Mouse (Mus musculus): ENCODE data around the gene Sh3rf3.

The Sh3rf3 gene

DNA sequence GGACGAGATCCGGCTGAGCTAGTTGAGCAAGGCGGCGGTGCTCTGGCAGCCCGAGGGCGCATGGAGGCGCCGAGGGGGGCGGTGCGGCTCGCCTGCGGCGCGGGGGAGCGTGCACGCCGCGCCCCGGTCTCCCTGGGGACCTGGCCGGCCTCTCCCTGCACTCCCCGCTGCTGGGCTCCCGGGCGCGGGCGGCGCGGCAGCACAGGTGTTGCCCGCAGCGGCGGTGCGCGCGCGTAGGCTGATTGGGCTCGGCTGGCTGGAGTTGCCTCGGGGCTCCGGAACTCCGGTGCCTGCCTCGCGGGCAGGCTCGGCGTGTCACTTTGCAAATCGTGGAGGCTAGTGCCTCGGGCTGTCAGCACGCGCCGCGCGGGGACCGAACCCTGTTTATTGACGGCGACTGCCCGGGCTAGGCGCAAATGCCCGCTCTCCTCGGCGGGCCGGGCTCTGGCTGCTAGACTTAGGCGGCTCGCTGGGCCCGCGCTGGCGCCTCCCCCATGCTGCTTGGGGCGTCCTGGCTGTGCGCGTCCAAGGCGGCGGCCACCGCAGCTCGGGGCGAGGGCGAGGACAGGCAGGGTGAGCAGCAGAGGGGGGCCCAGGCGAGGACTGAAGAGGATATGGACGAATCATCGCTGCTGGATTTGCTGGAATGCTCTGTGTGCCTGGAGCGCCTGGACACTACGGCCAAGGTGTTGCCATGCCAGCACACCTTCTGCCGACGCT lies at the start of gene Sh3rf3:
TSS of gene Sh3rf3 (plus strand) at position 279 of the 720 bp plus-strand sequence.
- DNase-seq (ENCODE audit: extremely low read depth, insufficient read length, low spot score): peak; percentile 78

DNA sequence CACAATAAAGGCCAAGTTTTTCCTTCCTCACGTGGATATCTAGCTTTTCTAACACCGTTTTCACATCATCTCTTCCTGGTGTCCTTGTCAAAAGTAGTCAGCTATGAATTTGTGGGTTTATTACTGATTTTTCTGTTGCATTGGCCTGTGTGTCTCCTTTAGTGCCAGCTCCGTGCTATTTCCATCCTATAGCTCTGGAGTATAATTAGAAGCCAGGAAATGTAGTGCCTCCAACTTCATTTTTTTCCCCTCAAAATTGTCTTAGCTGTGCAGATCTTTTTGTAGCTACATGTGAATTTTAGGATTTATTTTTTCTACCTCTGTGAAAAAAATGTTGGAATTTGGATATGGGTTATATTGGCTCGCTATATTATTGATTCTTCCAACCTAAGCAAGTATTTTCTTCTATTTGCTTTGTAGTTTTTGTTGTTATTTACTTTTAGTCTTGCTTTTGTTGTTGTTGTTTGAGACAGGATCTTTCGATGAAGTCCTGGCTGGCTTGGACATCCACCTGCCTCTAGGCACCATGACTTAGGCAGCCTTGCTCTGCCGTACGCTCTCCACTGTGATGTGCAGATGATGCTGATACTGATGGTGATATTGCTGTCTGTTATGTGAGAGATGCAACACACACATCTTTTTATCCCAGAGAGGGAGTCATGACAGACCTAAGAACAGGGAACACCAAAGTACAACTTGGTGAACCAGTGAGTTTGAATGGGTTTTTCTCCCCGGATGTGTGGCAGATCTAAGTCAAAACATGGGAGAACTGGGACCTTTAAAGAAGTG lies 24.5 kb upstream of the Sh3rf3 start:
- DNase-seq (ENCODE audit: extremely low read depth, insufficient read length, low spot score): no peak

DNA sequence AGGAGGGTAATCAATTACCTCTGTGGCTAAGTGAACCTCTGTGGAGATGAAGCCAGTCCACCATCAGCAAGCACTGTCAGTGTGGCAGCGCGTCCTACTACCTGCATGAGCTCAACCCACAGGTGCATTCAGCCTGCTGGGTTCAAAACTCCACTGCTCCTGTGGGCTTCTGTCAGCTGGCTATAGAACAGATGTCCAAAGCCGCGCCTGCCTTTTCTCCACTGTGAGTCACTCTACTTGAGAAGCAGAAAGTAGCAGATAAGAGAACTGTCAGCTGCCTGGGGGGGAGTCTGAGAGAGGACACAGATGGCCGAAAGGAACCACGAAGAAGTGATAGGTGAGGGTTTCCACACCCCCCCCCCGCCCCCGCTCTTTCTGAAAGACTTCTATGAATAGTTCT lies 15.6 kb upstream of the Sh3rf3 start:
- DNase-seq (ENCODE audit: extremely low read depth, insufficient read length, low spot score): no peak

DNA sequence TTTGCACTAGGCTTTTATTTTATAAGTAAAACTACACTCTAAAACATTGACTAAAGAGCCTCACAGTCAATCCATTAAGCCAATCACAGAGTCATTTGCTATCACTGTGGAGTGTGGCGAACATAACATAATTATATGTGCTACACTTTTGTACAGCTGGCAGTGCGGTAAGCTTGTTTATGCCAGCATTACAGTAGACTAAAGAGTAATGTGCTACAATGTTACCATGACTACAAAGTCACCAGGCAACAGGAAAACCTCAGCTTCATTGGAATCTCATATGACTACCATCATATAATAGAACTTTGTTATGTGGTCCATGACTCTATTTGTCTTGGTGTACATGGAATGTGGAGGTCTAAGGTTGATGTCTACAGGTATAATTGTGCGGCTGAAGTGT lies 15.0 kb upstream of the Sh3rf3 start:
- no peak for DNase-seq (ENCODE audit: extremely low read depth, insufficient read length, low spot score)

DNA sequence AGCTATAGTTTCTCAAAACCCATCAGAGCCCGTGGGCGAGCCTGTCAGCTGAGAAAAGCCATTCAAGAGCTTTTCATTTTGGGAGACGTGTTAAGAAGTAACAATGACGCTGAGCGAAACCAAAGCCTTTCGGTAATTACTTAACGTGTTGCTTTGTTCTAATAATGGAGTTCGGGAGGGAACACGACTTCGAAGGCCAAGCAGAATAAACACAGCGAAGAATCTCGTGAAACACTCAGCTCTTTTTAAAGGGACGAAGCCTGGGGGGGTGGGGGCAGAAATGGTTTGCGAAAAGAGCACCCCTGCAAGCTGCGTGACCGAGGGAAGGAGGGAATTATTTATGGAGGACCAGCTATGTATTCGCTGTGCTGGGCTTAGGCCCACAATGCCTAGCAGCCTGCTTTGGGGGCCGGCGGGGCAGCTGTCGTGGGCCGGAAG lies 12.1 kb upstream of the Sh3rf3 start:
- no peak for DNase-seq (ENCODE audit: extremely low read depth, insufficient read length, low spot score)

DNA sequence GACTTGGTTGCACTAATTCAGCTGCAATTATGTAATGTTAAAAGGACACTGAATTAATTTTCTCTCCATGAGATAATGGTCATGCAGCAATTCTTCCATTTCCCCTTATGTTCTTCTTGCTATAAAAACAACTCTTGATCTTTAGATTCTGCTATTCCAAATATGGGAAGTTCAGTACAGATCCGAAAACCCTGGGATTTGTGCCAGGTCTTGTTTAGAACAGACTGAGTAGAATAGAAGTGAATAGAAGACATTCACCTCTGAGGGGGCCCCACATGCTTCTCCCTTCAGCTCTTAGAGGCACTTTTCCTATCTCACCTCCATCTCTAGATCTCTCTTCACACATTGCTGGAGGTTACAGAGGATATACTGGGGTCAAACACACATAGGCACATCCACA lies 10.8 kb upstream of the Sh3rf3 start:
- DNase-seq (ENCODE audit: extremely low read depth, insufficient read length, low spot score): no peak

DNA sequence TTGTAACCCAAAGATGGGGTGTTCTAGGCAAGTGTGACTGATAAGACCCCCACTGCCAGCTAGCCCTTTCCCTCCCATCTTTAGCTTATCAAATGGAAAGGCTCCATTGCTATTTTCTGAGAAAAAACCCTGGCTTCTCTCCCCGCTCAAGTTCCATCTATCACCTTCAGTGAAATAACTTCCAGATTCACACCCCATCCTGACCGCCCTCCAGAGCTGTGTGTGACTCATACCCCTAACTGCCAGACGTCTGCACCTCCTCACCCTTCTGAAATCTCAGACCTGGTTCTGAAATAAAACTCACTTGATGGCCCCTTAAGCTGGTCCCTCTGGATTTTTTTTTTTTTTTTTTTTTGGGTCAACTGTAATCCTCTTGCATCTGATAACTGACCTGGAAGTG lies 5.2 kb upstream of the Sh3rf3 start:
- DNase-seq (ENCODE audit: extremely low read depth, insufficient read length, low spot score): no peak

DNA sequence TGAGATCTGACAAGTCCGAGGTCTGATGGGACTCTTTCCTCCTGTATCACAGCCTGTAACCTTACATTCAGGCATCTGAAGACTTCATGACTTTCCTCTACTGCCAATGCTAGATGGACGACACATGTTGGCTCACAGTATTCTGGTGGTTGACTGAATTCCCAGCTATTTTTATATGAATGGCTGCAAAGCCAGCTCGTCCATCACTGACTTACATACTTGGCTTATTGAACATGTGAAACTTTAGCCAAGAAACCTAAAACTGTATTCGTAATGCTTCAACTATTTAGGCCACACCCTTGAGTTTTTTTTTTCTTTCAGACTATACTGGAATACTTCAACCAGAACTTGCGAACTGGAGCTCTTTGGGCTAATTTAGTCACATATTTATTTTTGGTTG lies 3.0 kb upstream of the Sh3rf3 start:
- peak; percentile 55 for DNase-seq (ENCODE audit: extremely low read depth, insufficient read length, low spot score)

DNA sequence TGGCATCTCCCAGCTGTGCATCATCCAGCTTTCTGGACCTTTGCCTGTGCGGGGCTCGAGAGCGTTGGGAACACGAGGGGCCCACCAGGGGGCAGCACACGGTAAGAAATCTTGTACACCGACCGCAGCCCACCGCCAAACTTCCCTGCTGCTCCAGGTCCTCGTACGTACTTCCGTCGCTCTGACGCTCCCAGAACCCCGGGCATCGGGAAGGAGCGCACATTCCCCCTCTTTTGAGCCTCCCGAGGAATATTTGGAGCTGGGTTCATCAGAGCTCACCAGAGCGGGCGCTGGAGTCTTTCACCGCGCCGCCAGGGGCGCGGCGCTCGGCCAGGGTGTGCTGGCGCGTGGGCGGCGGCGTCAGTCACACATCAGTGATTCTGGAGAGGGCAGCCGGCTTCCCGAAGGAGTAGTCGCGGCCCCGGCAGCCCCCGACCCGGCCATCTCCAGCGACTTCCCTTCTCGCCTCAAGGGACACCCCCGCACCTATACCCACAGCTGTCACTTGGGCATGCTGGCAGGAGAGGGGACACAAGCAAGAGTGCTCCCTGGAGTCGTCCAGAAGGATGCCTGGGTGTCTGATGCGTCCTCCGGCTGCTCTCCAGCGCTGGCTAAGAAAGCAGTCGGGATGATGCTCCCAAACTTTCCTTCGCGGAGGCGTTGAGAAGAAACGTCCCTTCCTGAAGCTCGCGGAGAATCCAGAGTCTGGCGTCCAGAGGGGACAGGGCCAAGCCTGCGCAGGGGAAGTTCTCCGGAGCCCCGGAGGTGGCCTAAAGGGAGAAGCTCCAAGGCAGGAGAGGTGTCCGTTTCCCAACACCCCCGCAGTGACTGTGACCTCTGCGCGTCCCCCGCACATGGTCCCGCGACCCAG lies 714 bp upstream of the Sh3rf3 start:
- DNase-seq (ENCODE audit: extremely low read depth, insufficient read length, low spot score): peak; percentile 91

DNA sequence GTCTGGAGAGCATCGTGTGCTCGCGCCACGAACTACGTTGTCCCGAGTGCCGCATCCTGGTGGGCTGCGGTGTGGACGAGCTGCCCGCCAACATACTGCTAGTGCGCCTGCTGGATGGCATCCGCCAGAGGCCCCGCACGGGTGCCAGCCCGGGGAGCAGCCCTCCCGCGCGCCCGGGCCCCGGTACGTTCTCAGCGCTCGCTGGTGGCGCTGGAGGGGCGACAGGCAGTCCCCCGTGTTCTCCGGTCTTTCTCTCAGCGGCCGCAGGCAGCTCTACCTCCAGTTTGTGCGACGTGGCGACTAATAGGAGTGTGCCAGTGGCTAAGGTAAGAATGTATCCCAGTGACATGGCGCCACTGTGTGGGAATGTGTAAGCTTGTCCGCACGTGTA lies 637 bp downstream of the Sh3rf3 start:
- DNase-seq (ENCODE audit: extremely low read depth, insufficient read length, low spot score): peak; percentile 77

DNA sequence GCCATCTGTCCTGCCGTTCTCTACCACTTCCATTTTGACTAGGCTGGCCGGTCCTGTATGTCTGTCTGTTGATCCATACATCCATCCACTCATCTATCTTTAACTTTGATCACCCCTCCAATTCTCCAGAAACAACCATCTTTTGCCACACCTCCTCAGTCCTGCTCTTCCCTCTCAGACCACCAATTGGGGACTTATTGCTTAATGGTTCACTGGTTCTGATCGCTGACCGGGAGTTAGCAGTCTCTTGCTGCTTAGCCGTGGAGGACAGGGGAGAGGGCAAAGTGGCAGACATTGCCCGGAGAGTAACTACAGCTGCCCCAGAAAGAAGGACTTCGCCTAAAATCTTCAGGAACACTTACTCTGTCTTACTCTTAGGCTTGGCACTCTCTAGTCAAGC lies 1.3 kb downstream of the Sh3rf3 start:
- no peak for DNase-seq (ENCODE audit: extremely low read depth, insufficient read length, low spot score)

DNA sequence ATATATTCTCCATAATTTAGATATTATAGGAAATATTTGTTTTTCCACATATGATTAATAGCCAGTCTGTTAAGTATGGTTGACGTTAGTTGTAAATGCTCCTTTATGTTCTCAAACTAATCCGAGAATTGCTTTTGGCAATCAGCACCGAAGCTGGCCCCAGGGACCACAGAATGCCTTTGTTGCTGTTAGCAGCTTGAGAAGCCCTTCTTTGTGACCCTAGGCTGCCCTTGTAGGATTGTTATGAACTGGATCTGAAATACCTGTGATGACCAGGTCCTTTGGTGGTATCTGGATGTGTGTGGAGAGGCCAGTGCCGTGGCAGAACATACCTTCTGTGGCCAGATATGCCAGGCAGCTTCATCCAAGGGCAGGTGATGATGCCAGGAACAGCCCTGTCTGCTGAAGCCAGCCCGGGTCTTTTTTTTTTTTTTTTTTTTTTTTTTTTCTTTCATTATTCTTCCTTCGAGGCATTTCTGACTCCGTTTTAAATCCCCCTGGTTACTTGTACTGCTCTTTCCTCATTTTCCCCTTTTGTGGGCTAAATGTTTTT lies 10.9 kb downstream of the Sh3rf3 start:
- no peak for DNase-seq (ENCODE audit: extremely low read depth, insufficient read length, low spot score)

DNA sequence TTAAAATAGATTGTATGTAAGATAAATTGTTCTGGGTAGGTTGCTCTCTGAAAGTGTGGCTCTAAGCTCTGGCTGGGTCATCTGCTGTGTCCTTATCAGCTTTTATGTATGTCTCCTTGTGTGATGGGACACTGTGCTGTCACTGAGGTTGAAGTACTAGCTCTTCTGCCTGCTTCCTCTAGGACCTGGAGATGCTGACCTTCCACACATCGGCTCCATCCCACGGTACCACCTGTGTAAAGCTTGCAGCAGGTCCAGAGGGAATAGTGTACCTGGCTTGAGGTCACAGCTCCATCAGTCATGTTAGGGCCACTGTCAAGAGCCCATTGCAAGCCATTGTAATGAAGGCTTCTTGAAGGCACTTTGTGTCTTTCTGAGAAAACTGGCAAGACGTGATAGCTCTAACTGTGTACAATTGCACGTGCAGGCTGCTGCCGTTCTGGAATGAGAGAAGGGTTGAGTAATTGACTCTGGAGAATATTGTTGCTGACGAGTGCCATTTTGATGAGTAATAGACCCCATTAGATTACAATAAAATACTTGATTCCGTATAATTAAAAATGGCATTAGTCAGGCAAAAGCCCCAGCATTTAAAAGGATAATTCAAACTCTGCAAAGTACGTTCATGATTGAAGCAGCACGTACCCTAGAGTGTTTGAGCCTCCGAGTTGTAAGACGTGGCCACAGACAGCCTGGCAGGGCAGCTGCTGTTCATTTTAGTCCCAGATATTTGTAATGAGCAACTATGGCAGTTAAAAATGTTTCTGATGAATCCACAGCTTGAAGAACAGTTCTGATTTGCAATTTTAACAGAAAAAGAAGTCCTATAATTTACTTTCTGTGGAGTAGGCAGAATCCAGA lies 16.3 kb downstream of the Sh3rf3 start:
- no peak for DNase-seq (ENCODE audit: extremely low read depth, insufficient read length, low spot score)

DNA sequence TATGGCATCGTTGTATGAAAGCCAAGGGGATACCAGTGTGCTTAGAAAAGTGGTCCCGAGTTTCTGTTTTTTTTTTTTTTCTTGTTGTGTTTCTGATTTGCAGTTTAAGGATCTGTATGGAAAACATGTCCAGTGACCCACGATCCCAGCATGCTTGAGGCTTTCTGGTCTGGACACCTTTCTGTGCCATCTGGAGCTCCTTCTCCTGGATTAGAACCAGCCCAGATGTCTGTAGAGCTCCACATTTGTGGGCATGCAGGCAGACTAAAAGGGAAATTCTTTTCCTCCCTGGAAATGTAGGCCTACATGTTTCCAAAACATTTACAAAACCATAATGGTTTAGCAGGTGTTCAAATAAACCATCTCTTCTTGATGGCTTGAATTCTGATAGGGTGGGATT lies 20.0 kb downstream of the Sh3rf3 start:
- no peak for DNase-seq (ENCODE audit: extremely low read depth, insufficient read length, low spot score)

DNA sequence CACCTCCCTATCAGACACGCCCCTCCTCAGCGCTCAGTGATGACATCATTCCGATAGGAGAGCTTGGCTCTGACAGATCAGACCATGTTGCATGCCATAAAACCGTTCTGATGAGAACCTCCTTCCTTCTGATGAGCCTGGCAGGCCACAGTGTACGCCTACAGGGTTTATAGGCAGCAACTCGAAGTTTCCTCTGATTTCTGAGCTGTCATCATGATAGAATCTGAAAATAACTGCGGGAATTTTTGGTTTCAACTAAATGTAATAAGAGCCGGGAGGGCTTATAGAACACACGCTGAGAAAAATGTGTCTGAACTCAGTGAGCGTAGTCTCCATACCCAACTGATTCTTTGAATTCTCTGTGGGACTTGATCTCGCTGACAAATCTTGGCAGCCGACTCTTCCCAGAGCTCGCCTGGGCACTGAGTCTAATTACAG lies 20.6 kb downstream of the Sh3rf3 start:
- DNase-seq (ENCODE audit: extremely low read depth, insufficient read length, low spot score): no peak

DNA sequence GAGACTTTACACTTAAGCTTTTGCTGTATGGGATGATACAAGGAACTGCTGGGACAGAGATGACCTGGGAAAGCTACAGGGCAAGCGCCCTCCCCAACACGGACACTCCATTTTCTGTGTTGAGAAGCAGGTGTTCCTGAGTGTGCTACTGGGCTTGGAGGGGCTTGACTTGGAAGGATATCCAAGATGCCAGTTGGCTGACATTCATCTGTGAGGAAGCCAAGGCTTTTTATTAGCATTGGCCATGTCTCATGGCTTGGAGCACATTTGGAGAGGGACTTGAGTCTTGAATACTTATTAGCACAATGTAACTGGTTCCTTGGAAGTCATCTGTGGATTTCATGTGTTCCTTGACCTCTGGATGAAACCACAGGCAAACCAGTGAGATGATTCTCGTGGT lies 23.2 kb downstream of the Sh3rf3 start:
- DNase-seq (ENCODE audit: extremely low read depth, insufficient read length, low spot score): peak; percentile 42

DNA sequence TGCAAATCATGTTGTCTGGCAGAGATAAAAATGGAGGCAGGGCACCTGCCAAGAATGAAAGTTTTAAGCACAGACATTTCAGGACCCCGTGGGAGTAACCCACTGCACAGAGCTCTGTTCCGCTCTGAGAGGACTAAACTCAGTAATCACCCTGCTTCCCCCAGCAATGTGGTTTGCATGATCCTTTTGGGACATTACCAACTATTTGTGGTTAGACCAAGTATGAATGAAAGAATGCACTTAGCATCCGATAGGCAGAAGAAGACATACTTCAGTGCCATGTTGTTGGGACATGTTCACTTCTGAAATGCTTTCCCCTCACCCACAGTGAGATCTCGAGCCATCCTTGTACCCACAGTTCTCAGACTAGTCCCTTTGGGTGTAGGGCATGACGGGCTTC lies 24.3 kb downstream of the Sh3rf3 start:
- DNase-seq (ENCODE audit: extremely low read depth, insufficient read length, low spot score): peak; percentile 59

DNA sequence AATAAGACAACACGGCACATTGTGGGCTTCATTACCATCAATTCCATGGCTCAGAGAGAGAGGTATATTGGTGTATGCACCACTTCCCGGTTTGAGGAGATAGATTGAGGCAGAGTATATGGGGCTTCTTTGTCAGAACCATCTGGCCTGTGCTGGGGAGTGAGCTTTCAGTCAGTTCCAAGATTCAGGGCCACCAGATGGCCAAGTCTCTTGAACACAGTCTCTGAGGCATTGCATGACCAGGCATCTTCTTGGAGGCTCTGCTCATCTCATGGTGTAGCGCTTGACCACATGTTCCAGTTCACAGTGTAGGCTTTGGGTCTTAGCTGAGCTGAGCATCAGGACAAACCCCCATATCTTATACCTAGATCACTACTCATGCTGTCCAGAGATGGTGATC lies 28.8 kb downstream of the Sh3rf3 start:
- no peak for DNase-seq (ENCODE audit: extremely low read depth, insufficient read length, low spot score)

DNA sequence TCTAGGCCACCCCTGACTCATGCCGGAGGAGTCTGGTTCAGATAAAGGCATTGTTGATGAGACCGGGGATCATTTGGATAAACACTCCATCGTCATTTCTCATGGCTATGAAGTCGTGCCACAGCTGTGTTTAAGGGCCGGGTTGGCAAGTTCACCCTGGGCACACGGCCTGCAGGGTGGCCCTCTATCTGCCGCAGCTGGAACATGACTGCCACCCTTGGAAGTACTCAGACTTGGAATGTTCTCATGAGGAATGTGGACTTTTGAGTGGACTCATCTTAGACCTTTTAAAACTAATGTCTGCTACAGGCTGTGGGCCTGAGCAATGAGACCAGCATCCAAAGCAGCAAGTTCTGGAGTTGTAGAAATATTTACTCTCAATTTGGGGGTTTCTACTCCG lies 29.9 kb downstream of the Sh3rf3 start:
- no peak for DNase-seq (ENCODE audit: extremely low read depth, insufficient read length, low spot score)

DNA sequence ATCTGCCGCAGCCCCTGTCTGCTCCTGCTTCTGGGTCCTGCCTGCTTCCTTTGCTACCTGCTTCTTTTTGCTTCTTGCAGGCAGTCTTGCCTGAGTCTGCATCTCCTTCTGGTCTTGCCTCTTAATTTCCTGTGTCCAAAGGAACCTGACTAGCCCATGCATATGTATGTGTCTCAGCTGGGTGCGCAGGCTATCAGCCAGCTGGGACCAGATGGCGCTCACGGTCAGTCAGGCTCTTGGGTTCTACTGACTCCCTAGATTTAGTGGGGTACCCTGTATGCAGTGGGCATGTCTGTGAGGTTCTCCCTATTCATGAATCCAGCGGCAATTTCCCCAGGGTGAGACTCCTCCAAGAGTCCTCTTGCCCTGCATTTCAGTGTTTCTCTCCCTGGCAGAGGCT lies 35.0 kb downstream of the Sh3rf3 start:
- DNase-seq (ENCODE audit: extremely low read depth, insufficient read length, low spot score): peak; percentile 17

Measured in 3134 (cell line).